Mouse (Mus musculus): Measurements from ENCODE around the gene Foxa2.

Gene Foxa2

DNA sequence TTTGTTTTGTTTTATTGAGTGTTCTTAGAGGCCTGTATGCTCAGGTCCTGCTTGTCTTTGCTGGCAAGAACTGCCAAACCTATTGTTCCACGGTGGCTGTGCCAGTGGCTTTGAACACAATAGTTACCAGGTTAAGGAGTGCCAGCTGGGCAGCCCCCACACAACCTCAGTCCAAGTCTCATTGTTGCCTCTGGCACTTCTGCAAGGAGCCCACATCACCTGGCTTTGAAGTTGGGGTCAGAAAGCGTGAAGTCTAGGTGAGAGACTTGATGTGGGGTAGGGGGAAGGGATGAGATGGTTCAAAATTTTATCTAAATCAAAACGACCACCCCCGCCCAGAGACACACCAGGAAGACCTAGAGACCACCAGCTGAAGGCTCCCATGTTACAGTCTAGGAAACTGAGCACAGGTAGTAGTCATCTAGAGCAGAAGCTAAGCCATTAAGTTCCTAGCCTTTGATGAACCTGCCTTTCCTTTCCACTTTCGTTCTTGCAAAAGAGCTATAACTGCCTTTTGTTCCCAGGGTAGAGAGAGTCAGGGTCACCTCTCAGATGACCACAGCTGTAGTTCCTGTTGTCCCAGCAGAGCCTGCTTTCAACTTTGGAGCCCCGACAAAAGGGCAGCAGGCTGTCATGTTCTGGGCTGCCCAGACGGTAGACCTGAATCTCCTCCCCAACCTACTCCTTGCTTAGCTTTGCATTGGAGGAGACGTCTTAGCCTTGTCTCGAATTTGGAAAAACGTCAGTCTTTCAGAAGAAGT, 48.4 kb downstream of the Foxa2 start:
- no peak for DNase-seq

DNA sequence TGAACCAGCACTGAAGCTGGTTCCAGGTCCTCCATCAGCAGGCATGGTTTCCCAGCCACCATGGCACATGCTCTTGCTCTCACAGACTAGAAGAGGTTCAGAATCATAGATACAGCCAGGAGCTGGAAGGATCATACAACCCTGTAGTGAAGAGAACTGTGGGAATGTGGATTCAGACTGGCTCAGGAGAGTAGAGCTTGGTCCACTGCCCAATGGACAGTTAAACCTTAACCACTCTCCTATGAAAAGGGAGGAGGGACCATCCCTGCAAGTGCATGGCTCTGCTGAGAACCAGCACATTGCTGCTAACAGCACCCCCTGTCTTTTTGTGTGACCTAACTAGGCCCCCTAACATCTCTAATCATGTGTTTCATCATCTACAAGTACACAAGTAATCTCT, 50.0 kb downstream of the Foxa2 start:
- DNase-seq: no peak

DNA sequence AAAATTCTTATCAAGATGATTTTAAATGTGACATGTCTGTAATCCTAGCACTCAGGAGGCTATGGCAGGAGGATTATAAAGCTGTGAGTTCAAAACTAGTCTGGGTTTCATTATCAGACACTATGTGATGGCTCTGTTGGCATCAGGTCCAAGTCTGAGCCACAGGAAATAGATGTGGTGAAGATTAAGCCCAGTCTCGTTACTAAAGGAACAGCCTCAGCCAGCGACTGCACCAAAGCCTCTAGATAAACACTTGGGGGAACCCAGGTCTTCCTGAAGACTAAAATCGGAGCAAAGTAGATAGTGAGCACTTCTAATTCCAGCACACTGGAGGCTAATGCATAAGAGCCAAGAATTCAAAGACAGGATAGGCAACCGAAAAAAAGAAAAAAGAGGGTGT, 52.9 kb downstream of the Foxa2 start:
- no peak for DNase-seq

DNA sequence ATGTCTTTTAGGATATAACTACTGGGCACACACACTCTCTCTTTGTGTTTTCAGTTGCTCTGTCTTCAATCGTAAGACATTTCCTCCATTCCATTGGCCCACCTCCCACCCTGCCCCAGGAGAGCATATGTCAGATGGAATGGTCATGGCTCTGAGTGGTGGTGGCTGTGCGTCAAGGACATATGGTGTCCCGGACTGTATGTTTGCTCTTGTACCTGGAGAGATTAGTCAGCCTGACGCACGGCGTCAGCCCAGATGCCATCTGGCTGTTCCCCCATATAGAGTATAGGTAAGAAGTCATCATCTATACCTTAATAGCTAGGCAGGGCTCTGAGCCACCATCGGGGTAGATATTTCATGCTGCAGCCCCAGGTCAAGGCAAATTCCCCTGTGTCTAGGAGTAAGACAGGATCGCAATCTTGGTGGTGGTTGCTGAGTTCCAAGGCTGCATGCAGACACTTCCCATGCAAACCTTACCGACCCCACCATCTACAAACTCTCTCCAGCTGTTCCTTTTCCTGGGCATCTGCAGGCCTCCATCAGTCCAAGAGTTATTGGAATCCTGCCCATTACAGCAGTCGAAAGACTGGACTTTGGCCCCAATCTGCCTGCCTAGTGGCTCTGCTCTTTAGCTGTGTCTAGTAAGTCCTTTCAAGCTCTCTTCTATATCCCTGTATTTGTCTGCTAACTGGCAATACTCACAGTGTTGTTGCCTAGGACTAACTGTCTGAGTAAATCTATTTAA, 53.7 kb downstream of the Foxa2 start:
- no peak for DNase-seq
